Mouse (Mus musculus): ENCODE measurements around the gene Ndufaf2.

- no peak for TF ChIP-seq POLR2A (IDR thresholded peaks at IDR 0.05; ENCODE audit: control insufficient read depth, low read depth, low read length)
- TF ChIP-seq CTCF (IDR thresholded peaks at IDR 0.05; ENCODE audit: control insufficient read depth, insufficient read depth, insufficient replicate concordance, low read depth, low read length), result no peak
Observed at GRCm38 (mm10) chr13:108179618-108180017, 21.2 kb upstream of the Ndufaf2 start.

Measured in testis, adult 2 months (tissue).